Mouse (Mus musculus): Measurements from ENCODE around the gene G6pc3. TPM values are rescaled to one million over a fixed set of nuclear protein-coding genes. Genes with fewer than 3 reads are reported as not detected.

The G6pc3 gene
- polyA plus RNA-seq, 1 experiment from 2014 or later = 27.6 TPM

- Histone ChIP-seq H3K36me3 (peaks cover 62% of the 10 kb centered on the region), H3K9ac (no peak overlapping the region), H3K4me3 (no peak overlapping the region), H3K27me3 (no peaks in the 10 kb centered on the region), H3K27ac (no peak overlapping the region), H3K9me3 (no peaks in the 10 kb centered on the region), H3K4me1 (peaks cover 17% of the 10 kb centered on the region), H3K4me2 (no peak overlapping the region)
- no peak for ATAC-seq (ENCODE audit: insufficient number of reproducible peaks, low FRiP score, low TSS enrichment, low read depth)
- 84% methylated on average over 9 of the region's 9 CpGs for WGBS
Observed at GRCm38 (mm10) chr11:102193657-102194440, 4.4 kb downstream of the G6pc3 start.

GRCm38 (mm10) chr11:102196018-102196797, 6.8 kb downstream of the G6pc3 start:
- H3K4me2 ChIP-seq = no peak overlapping the region
- H3K9ac ChIP-seq = no peak overlapping the region
- H3K9me3 ChIP-seq = no peaks in the 10 kb centered on the region
- no peak for ATAC-seq (ENCODE audit: insufficient number of reproducible peaks, low FRiP score, low TSS enrichment, low read depth)
- H3K27ac ChIP-seq = no peak overlapping the region
- no peak overlapping the region for H3K4me3 ChIP-seq
- H3K4me1 ChIP-seq = peaks cover 14% of the 10 kb centered on the region
- no peaks in the 10 kb centered on the region for H3K27me3 ChIP-seq
- H3K36me3 ChIP-seq = peaks cover 86% of the 10 kb centered on the region
- 88% methylated on average over 21 of the region's 21 CpGs for WGBS

GRCm38 (mm10) chr11:102198245-102198644, 8.8 kb downstream of the G6pc3 start:
- ATAC-seq (ENCODE audit: insufficient number of reproducible peaks, low FRiP score, low TSS enrichment, low read depth) = no peak
- peaks cover 98% of the 10 kb centered on the region for H3K36me3 ChIP-seq
- no peak overlapping the region for H3K4me3 ChIP-seq
- whole genome bisulfite sequencing = 65% methylated on average over 6 of the region's 6 CpGs
- no peak overlapping the region for H3K4me2 ChIP-seq
- no peaks in the 10 kb centered on the region for H3K27me3 ChIP-seq
- H3K4me1 ChIP-seq = peaks cover 12% of the 10 kb centered on the region; the same call in 1 of the 2 replicates
- H3K27ac ChIP-seq = no peak overlapping the region
- no peaks in the 10 kb centered on the region for H3K9me3 ChIP-seq
- no peak overlapping the region for H3K9ac ChIP-seq

GRCm38 (mm10) chr11:102199856-102200255, 10.4 kb downstream of the G6pc3 start:
- no peak for ATAC-seq (ENCODE audit: insufficient number of reproducible peaks, low FRiP score, low TSS enrichment, low read depth)
- Histone ChIP-seq H3K4me3 (no peak overlapping the region), H3K9me3 (no peaks in the 10 kb centered on the region), H3K4me2 (no peak overlapping the region), H3K36me3 (peaks cover 98% of the 10 kb centered on the region), H3K27me3 (no peaks in the 10 kb centered on the region), H3K4me1 (peaks cover 12% of the 10 kb centered on the region; the same call in 1 of the 2 replicates), H3K27ac (no peak overlapping the region), H3K9ac (no peak overlapping the region)
- WGBS = 49% methylated on average over 9 of the region's 9 CpGs

- no peak overlapping the region for H3K27ac ChIP-seq
- H3K9me3 ChIP-seq = no peaks in the 10 kb centered on the region
- peaks cover 15% of the 10 kb centered on the region for H3K4me1 ChIP-seq
- 69% methylated on average over 12 of the region's 12 CpGs for WGBS
- no peaks in the 10 kb centered on the region for H3K27me3 ChIP-seq
- no peak overlapping the region for H3K9ac ChIP-seq
- no peak overlapping the region for H3K4me3 ChIP-seq
- ATAC-seq (ENCODE audit: insufficient number of reproducible peaks, low FRiP score, low TSS enrichment, low read depth) = no peak
- H3K4me2 ChIP-seq = no peak overlapping the region
- peaks cover 98% of the 10 kb centered on the region for H3K36me3 ChIP-seq
Observed at GRCm38 (mm10) chr11:102201408-102201821, 12.0 kb downstream of the G6pc3 start.

GRCm38 (mm10) chr11:102206481-102206880, 17.1 kb downstream of the G6pc3 start:
- Histone ChIP-seq H3K36me3 (peaks cover 56% of the 10 kb centered on the region), H3K9ac (no peak overlapping the region)

GRCm38 (mm10) chr11:102207825-102208777, 18.7 kb downstream of the G6pc3 start:
- Histone ChIP-seq H3K9ac (no peak overlapping the region), H3K4me3 (no peak overlapping the region), H3K36me3 (peaks cover 42% of the 10 kb centered on the region), H3K27me3 (no peaks in the 10 kb centered on the region), H3K4me2 (no peak overlapping the region), H3K4me1 (peaks cover 58% of the 10 kb centered on the region), H3K9me3 (no peaks in the 10 kb centered on the region), H3K27ac (peak overlapping the region; percentile 44)
- 53% methylated on average over 11 of the region's 11 CpGs for WGBS
- 0 out of 2 replicates have a peak, but pooled peaks have one; percentile 25 for ATAC-seq (ENCODE audit: insufficient number of reproducible peaks, low FRiP score, low TSS enrichment, low read depth)

More at GRCm38 (mm10) chr11:102206481-102206880, 17.1 kb downstream of the G6pc3 start:
- peak overlapping the region; percentile 27; the same call in 1 of the 2 replicates for H3K27ac ChIP-seq
- peaks cover 47% of the 10 kb centered on the region for H3K4me1 ChIP-seq
- H3K27me3 ChIP-seq = no peaks in the 10 kb centered on the region
- H3K9me3 ChIP-seq = no peaks in the 10 kb centered on the region
- ATAC-seq (ENCODE audit: insufficient number of reproducible peaks, low FRiP score, low TSS enrichment, low read depth) = no peak
- WGBS = 67% methylated on average over 23 of the region's 30 CpGs
- H3K4me3 ChIP-seq = no peak overlapping the region
- no peak overlapping the region for H3K4me2 ChIP-seq

GRCm38 (mm10) chr11:102208846-102209245, 19.4 kb downstream of the G6pc3 start:
- WGBS = 34% methylated on average over 2 of the region's 4 CpGs
- no peak overlapping the region for H3K4me2 ChIP-seq
- peaks cover 38% of the 10 kb centered on the region for H3K36me3 ChIP-seq
- H3K4me3 ChIP-seq = no peak overlapping the region
- H3K27ac ChIP-seq = peak overlapping the region; percentile 0; the same call in 1 of the 2 replicates
- no peak overlapping the region for H3K9ac ChIP-seq
- no peaks in the 10 kb centered on the region for H3K27me3 ChIP-seq
- peaks cover 62% of the 10 kb centered on the region for H3K4me1 ChIP-seq
- H3K9me3 ChIP-seq = no peaks in the 10 kb centered on the region
- ATAC-seq (ENCODE audit: insufficient number of reproducible peaks, low FRiP score, low TSS enrichment, low read depth) = no peak

GRCm38 (mm10) chr11:102209742-102210141, 20.3 kb downstream of the G6pc3 start:
- Histone ChIP-seq H3K36me3 (peaks cover 33% of the 10 kb centered on the region), H3K9ac (0 out of 2 replicates have a peak overlapping the region, but pooled peaks have one; percentile 7), H3K9me3 (no peaks in the 10 kb centered on the region), H3K4me2 (no peak overlapping the region), H3K27me3 (no peaks in the 10 kb centered on the region), H3K4me1 (peaks cover 71% of the 10 kb centered on the region), H3K4me3 (no peak overlapping the region), H3K27ac (peak overlapping the region; percentile 0; the same call in 1 of the 2 replicates)
- WGBS = 24% methylated on average over 2 of the region's 2 CpGs
- ATAC-seq (ENCODE audit: insufficient number of reproducible peaks, low FRiP score, low TSS enrichment, low read depth) = no peak

- no peak overlapping the region for H3K4me3 ChIP-seq
- peaks cover 28% of the 10 kb centered on the region for H3K36me3 ChIP-seq
- ATAC-seq (ENCODE audit: insufficient number of reproducible peaks, low FRiP score, low TSS enrichment, low read depth) = no peak
- H3K4me2 ChIP-seq = no peak overlapping the region
- H3K4me1 ChIP-seq = peaks cover 76% of the 10 kb centered on the region
- H3K9ac ChIP-seq = no peak overlapping the region
- no peak overlapping the region for H3K27ac ChIP-seq
- H3K27me3 ChIP-seq = no peaks in the 10 kb centered on the region
- H3K9me3 ChIP-seq = no peaks in the 10 kb centered on the region
- WGBS = 74% methylated on average over 3 of the region's 3 CpGs
Observed at GRCm38 (mm10) chr11:102210185-102210584, 20.8 kb downstream of the G6pc3 start.

GRCm38 (mm10) chr11:102211011-102211410, 21.6 kb downstream of the G6pc3 start:
- Histone ChIP-seq H3K4me2 (no peak overlapping the region), H3K27ac (peak overlapping the region; percentile 54; the same call in 1 of the 2 replicates), H3K36me3 (peaks cover 20% of the 10 kb centered on the region), H3K4me1 (peaks cover 84% of the 10 kb centered on the region), H3K9me3 (no peaks in the 10 kb centered on the region), H3K4me3 (no peak overlapping the region), H3K9ac (no peak overlapping the region), H3K27me3 (no peaks in the 10 kb centered on the region)
- 50% methylated on average over 5 of the region's 5 CpGs for WGBS
- ATAC-seq (ENCODE audit: insufficient number of reproducible peaks, low FRiP score, low TSS enrichment, low read depth) = no peak
